Mouse (Mus musculus) lung, adult 2 months (tissue): ENCODE measurements around the gene Polr2h.

Experiments used
- CTCF ChIP-seq: fragments of 200-500 bp; IDR thresholded peaks from 2 replicates; pipeline ENCODE4 v1.5.1; 2011; ENCODE audit warnings: mild to moderate bottlenecking, low read length, control low read depth; ENCODE audit not compliant: insufficient read depth
- POLR2A ChIP-seq: fragments of 200-500 bp; IDR thresholded peaks from 2 replicates; pipeline ENCODE4 v1.6.1; 2011; ENCODE audit warnings: low read depth, mild to moderate bottlenecking, control low read depth, low read length, borderline replicate concordance; ENCODE audit errors: extremely low read depth

GRCm38 (mm10) chr16:20703071-20703470 is 14.4 kb upstream of the Polr2h start:
- TF ChIP-seq CTCF = no peak
- no peak for TF ChIP-seq POLR2A
